Mouse (Mus musculus): ENCODE data around the gene Rbm33. TPM values are rescaled to one million over a fixed set of nuclear protein-coding genes. Genes with fewer than 3 reads are reported as not detected.

Gene Rbm33
- total RNA-seq, 2 experiments from 2014 or later: 60.4 to 60.5 TPM

GRCm38 (mm10) chr5:28321769-28322168 lies 4.8 kb downstream of the Rbm33 start:
- ATAC-seq (replicated peaks; ENCODE audit: low FRiP score, low TSS enrichment, poor library complexity, severe bottlenecking): no peak

- no peak for ATAC-seq (replicated peaks; ENCODE audit: low FRiP score, low TSS enrichment, poor library complexity, severe bottlenecking)
Measured at GRCm38 (mm10) chr5:28322189-28322588, 5.3 kb downstream of the Rbm33 start.

- no peak for ATAC-seq (replicated peaks; ENCODE audit: low FRiP score, low TSS enrichment, poor library complexity, severe bottlenecking)
Measured at GRCm38 (mm10) chr5:28323822-28324221, 6.9 kb downstream of the Rbm33 start.

DNA sequence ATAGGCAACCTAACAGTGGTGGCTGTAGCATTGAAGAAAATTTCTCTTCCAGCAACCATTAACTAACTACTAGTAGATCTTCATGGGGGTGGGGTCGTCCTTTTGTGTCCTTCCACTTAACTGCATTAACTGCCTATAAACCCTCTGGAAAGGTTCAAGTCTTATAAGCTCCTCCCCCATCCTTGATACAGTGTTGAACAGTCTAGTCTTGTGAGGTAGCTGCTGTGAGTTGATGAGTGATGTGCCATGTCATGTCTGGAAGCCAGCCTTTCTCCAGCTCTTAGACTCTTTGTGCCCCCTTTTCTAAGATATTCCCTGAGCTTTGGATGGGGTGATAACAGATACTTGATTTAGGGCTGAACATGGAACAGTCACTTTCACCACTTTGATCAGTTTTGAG lies 7.5 kb downstream of the Rbm33 start:
- ATAC-seq (replicated peaks; ENCODE audit: low FRiP score, low TSS enrichment, poor library complexity, severe bottlenecking): 0 out of 2 replicates have a peak, but pooled peaks have one; percentile 31

- ATAC-seq (replicated peaks; ENCODE audit: low FRiP score, low TSS enrichment, poor library complexity, severe bottlenecking): peak; percentile 81
Measured at GRCm38 (mm10) chr5:28329024-28329806, 12.3 kb downstream of the Rbm33 start.

DNA sequence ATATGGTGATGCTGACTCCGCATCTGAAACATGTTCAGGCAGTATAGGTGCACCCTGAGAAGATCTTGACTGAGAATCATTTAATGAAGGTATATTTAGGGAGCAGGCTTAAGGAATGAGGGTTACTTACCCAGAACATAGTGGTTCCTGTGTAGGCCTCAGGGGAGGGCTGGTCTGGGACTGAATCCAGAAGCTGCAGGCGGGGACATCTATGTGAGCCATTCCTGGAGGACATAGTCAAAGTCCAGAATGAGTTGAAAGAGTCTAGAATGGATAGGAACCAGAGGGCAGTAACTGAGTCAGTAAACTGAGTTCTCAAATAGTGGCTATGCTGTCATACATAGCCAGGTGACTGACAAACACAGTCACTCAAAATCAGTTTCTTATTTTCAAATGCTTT lies 16.8 kb downstream of the Rbm33 start:
- no peak for ATAC-seq (replicated peaks; ENCODE audit: low FRiP score, low TSS enrichment, poor library complexity, severe bottlenecking)

DNA sequence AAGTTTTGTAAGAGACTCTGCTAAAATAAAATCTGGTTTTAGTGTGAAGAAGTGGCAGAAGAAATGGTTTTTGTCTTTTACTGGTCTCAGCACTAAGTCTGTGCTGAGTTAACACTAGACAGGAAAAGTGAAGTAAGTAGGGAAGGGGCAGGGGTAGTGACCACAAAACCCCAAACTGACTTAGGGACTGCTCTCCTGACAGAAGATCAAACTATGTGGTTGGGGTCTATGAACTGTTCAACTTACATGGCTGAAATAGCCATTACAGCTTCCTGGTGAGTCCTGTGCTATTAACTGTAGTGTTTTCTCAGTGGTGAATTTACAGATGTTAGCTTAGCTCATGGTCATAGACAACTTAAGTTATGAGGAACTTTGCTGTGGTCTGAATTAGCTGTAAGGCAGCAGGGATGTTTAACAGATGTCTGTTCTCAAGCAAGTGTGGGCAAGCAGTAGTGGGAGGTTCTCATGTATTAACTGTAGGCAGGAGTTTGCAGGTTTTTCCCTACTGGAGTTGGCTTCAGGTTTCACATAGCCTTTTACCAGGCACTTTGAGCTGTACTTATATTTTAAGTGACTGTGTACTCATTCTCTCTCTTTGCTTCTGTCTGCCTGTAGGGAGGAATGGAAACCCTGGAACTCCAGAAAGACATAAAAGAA lies 35.1 kb downstream of the Rbm33 start:
- no peak for ATAC-seq (replicated peaks; ENCODE audit: low FRiP score, low TSS enrichment, poor library complexity, severe bottlenecking)

GRCm38 (mm10) chr5:28355614-28356013 lies 38.7 kb downstream of the Rbm33 start:
- no peak for ATAC-seq (replicated peaks; ENCODE audit: low FRiP score, low TSS enrichment, poor library complexity, severe bottlenecking)

DNA sequence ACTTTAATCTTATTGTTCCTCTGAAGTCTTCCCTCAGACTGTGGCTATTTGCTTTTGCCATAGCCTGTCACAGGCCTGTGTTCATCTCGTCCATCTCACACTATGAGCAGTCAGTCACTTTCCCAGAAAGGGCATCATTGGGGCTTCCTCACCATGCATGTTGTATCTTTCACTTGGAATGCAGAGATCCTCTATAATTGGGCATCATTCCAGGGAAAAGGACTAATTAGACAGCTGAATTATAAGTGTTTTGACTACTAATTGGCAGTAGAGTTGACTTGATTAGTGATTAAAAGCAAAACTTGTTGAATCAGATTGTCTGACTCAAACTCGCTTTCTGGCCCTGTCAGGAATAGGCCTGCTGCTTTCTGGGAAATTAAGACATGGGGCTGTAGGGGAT lies 43.8 kb downstream of the Rbm33 start:
- ATAC-seq (replicated peaks; ENCODE audit: low FRiP score, low TSS enrichment, poor library complexity, severe bottlenecking): no peak

- no peak for ATAC-seq (replicated peaks; ENCODE audit: low FRiP score, low TSS enrichment, poor library complexity, severe bottlenecking)
Measured at GRCm38 (mm10) chr5:28368056-28368455, 51.1 kb downstream of the Rbm33 start.

DNA sequence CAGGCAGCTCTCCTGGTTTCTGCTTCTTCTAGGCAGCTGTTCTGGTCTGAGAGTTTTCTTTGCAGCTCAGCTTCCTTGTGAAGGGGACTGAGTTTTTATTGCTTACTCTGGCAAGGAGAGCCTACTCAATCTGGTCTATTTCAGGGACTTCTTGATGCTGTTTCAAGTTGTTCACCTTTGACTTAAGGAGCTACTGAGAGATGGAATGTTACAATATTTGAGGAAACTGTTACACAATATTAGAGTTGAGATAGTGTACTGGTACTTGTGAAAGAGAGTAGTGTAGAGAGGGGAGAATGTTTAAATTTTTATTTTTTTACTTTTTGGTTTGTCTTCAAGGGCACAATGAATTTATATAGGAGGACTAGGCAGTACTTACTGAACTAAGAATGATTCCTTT lies 53.9 kb downstream of the Rbm33 start:
- ATAC-seq (replicated peaks; ENCODE audit: low FRiP score, low TSS enrichment, poor library complexity, severe bottlenecking): no peak

DNA sequence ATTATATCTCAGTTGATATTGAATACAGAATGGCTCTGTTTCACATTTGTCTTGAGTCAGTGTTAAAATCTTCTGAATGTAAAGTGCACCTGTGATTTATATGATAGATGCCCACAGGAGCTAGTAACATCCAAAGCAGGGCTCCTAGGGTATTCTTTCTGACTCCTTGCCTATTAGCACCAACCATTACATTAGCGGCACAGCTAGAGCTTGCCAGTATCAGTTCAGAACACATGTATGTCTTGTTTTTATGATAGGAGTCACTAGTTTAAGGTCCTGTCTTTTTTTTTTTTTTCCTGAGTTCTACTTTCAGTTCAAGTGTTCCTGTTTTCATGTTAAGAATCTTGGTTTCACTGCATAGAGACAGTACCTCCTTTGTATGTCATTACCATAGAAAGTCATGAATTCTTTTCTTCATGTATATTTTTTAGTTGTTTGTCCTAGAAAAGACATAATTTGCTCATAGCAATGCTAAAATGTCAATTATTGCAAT lies 55.3 kb downstream of the Rbm33 start:
- peak; percentile 89 for ATAC-seq (replicated peaks; ENCODE audit: low FRiP score, low TSS enrichment, poor library complexity, severe bottlenecking)

DNA sequence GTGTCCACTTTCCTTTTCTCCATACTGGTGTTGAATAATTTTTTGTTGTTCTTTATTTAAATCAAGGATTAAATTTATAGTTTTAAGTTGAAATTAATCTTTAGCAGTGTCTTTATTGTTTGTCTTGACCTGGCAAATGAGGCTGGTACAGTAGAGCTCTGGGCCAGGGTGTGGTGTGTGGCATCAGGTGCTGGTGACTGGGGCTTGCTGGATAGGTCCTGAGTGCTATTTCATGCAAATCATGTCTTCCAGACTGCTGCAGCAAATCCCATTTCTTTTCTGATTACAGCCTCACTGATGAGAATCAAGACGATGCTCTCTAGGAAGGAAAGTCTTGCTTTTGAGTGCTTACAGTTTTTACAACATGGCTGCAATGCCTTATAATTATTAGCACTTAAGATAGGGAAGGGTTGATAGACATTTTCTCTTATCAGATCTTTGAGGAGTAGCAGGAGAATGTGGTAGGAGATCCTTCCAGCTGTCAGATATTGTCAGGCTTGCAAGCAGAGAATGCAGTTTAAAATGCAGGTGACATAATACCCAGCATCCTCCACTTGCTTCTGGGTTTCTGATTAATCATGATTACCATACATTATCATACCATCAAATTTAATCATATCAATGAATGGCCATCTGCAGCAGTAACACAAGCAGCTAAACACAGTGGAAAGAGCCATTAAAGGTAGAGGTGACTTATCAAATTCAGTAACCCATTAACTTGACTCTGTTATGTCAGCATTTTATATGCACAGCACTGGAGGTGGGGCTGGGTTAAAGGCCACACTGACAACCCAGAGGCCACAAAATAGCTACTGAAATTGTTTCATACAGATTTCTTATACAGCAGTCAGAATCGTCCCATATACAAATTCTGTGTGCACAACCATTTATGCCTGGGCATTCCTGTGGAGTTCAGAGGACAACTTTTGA lies 56.8 kb downstream of the Rbm33 start:
- no peak for ATAC-seq (replicated peaks; ENCODE audit: low FRiP score, low TSS enrichment, poor library complexity, severe bottlenecking)

- ATAC-seq (replicated peaks; ENCODE audit: low FRiP score, low TSS enrichment, poor library complexity, severe bottlenecking): no peak
Measured at GRCm38 (mm10) chr5:28377299-28377698, 60.4 kb downstream of the Rbm33 start.

DNA sequence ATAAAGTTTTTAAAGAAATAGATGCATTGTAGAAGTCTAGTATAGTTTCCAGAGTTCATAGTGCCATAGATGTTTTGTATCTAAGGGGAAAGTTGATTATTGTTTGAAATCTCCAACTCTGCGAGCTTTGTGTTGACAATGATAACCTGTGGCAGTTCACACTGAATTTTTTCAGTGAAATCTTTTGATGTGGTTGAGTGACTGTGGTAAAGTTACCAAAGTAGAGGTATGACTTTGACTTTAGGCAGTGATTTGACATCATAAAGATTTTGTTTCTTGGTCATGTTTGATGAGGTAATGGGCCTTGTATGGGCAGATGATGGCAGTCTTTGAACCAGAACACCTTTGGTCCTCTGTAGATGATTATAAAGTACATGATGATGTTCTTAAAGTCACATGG lies 65.4 kb downstream of the Rbm33 start:
- no peak for ATAC-seq (replicated peaks; ENCODE audit: low FRiP score, low TSS enrichment, poor library complexity, severe bottlenecking)

DNA sequence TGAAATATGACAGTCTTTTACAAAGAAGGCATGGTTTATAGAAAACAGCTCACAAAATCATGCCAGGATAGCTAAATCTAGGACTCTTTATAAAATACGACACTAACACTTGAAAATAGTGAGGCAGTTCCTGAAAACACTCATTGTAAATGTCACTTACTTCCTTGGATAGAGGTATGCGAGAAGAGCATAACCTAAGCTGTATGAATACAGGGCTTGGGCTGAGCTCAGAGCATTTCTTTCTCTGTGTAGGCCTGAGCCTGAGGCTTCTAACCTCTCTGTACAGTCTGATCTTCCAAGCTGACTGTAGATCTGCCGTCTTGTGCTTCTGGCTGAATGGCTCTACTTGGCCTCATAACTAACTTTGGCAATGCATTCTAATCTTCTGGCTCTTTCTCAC lies 69.9 kb downstream of the Rbm33 start:
- no peak for ATAC-seq (replicated peaks; ENCODE audit: low FRiP score, low TSS enrichment, poor library complexity, severe bottlenecking)

DNA sequence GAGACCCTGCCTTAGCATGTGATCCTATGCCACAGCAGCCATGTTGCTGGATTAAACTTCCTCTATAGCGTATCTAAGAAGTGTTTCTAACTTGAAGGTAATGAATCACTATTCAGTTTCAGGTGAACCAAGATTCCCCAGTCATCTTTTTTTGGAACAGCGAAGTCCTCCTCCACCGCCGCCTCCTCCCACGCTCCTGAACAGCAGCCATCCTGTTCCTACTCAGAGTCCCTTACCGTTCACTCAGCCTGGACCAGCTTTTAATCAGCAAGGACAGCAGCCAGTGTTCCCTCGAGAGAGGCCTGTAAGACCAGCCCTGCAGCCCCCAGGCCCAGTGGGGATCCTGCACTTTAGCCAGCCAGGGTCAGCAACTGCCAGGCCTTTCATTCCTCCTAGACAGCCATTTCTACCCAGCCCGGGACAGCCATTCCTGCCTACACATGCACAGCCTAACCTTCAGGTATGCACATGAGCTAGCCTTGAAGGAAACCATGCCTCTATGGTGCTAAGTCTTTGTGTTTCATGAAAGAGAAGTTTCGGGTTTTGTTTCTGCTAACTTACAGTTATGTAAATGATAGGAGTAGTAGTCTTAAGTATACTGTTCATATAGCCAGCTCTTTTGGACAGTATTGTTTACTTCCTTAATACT lies 70.7 kb downstream of the Rbm33 start:
- ATAC-seq (replicated peaks; ENCODE audit: low FRiP score, low TSS enrichment, poor library complexity, severe bottlenecking): no peak; the same call in 1 of the 2 replicates

DNA sequence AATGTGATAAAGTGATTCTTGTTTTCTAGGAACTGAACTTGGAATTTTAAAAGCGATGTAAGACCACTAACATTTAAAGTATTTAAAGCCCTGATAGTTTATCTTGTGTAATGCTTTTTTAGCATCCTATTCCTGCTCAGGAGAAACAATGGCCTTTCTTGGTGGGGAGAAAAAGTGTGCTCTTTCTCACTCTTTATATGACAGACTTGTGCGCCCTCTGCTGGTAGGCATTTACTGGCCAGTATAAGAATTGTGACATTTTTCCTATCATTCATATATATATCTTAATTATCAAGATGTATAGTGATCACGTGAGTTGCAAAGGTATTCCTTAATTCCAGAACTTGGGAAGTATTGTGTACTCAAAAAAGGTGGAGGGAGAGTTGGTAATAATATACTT lies 71.3 kb downstream of the Rbm33 start:
- ATAC-seq (replicated peaks; ENCODE audit: low FRiP score, low TSS enrichment, poor library complexity, severe bottlenecking): peak; percentile 71

- ATAC-seq (replicated peaks; ENCODE audit: low FRiP score, low TSS enrichment, poor library complexity, severe bottlenecking): no peak
Measured at GRCm38 (mm10) chr5:28390189-28390588, 73.3 kb downstream of the Rbm33 start.

All from megakaryocyte-erythroid progenitor cell, adult 5-6 weeks (primary cell).